Mouse (Mus musculus) cerebellum, adult 8-10 months (tissue): ENCODE results near the gene Il12rb2.
A peak's percentile ranks its signal among the peaks of the same experiment; 100 is the strongest.

Experiments used
- DNase-seq: peaks from one replicate; pipeline ENCODE4 v3.0.0; 2022

Il12rb2 gene

GRCm38 (mm10) chr6:67375982-67376391, at the start of gene Il12rb2:
Gene Il12rb2 (minus strand): TSS chr6:67376188.
- DNase-seq, result no peak

GRCm38 (mm10) chr6:67421761-67422160, 45.8 kb upstream of the Il12rb2 start:
- no peak for DNase-seq

GRCm38 (mm10) chr6:67416557-67416956, 40.6 kb upstream of the Il12rb2 start:
- no peak for DNase-seq

- no peak for DNase-seq
Measured at GRCm38 (mm10) chr6:67415276-67415675, 39.3 kb upstream of the Il12rb2 start.

- no peak for DNase-seq
Measured at GRCm38 (mm10) chr6:67413378-67413777, 37.4 kb upstream of the Il12rb2 start.

GRCm38 (mm10) chr6:67405281-67405682, 29.3 kb upstream of the Il12rb2 start:
- DNase-seq, result no peak

- no peak for DNase-seq
Measured at GRCm38 (mm10) chr6:67399551-67399950, 23.6 kb upstream of the Il12rb2 start.

- no peak for DNase-seq
Measured at GRCm38 (mm10) chr6:67365785-67366184, 10.2 kb downstream of the Il12rb2 start.

- no peak for DNase-seq
Measured at GRCm38 (mm10) chr6:67348065-67348464, 27.9 kb downstream of the Il12rb2 start.

- no peak for DNase-seq
Measured at GRCm38 (mm10) chr6:67339494-67339893, 36.5 kb downstream of the Il12rb2 start.

- no peak for DNase-seq
Measured at GRCm38 (mm10) chr6:67337943-67338342, 38.0 kb downstream of the Il12rb2 start.

GRCm38 (mm10) chr6:67323788-67324187, 52.2 kb downstream of the Il12rb2 start:
- DNase-seq, result no peak

GRCm38 (mm10) chr6:67318451-67318850, 57.5 kb downstream of the Il12rb2 start:
- DNase-seq, result peak; percentile 32

GRCm38 (mm10) chr6:67317827-67318338, 58.1 kb downstream of the Il12rb2 start:
- DNase-seq, result no peak

- no peak for DNase-seq
Measured at GRCm38 (mm10) chr6:67317068-67317467, 58.9 kb downstream of the Il12rb2 start.

- no peak for DNase-seq
Measured at GRCm38 (mm10) chr6:67314697-67315096, 61.3 kb downstream of the Il12rb2 start.

- DNase-seq, result no peak
Measured at GRCm38 (mm10) chr6:67309752-67310151, 66.2 kb downstream of the Il12rb2 start.

GRCm38 (mm10) chr6:67308994-67309393, 67.0 kb downstream of the Il12rb2 start:
- no peak for DNase-seq

- DNase-seq, result no peak
Measured at GRCm38 (mm10) chr6:67303210-67303609, 72.8 kb downstream of the Il12rb2 start.

GRCm38 (mm10) chr6:67302471-67302870, 73.5 kb downstream of the Il12rb2 start:
- DNase-seq, result no peak

- DNase-seq, result no peak
Measured at GRCm38 (mm10) chr6:67301230-67301629, 74.8 kb downstream of the Il12rb2 start.

- no peak for DNase-seq
Measured at GRCm38 (mm10) chr6:67300710-67301163, 75.3 kb downstream of the Il12rb2 start.

- no peak for DNase-seq
Measured at GRCm38 (mm10) chr6:67300300-67300699, 75.7 kb downstream of the Il12rb2 start.

GRCm38 (mm10) chr6:67298742-67299141, 77.2 kb downstream of the Il12rb2 start:
- DNase-seq, result no peak

GRCm38 (mm10) chr6:67296126-67296525, 79.9 kb downstream of the Il12rb2 start:
- DNase-seq, result no peak
